Mouse (Mus musculus) stomach, postnatal 0 days (tissue): ENCODE data around the gene Pdzd2.

Experiments
- CTCF ChIP-seq: IDR thresholded peaks from 2 replicates; pipeline ENCODE4 v1.5.1; 2016; ENCODE audit warnings: antibody characterized with exemption, low read depth, mild to moderate bottlenecking, moderate library complexity
- EP300 ChIP-seq: optimal IDR thresholded peaks from 2 replicates; pipeline ENCODE3; 2016; ENCODE audit warnings: antibody characterized with exemption

DNA sequence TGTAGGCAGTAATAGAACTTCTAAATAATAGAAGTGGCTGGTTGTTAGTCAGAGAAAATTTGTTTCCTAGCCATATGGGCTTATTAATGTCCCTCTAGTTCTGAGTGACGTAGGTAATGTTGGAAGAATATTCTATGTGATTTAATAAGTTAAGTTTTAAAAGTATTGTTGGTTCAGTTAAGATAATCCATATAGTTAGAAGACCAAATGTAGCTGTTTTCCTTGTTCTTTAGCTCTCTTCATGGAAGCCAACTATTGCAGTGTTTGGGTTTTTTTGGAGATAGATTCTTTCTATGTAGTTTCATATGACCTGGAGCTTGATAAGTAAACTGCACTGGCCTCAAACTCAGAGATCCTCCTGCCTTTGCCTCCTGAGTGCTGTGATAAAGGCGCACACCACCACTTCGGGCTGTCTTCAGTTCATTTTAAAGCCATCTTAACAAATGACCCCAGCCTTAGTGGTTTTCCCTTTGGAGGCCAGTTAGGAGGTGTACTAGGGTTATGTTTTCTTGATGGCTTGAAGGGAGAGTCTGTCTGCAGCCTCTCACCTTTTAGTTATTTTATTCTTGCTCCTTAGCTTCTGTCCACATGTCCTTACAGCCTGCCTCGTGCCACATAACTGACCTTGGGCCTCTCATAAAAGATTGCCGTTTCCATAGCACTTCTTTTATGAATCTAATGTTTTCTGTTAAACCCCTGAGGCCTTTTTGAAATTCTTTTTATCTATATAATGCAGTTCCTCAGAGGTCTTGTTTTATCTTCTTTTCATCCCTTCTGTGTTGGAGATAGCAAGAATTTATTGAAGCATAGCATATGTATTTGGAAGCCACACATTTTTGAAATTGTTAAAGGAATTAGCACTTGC is 399.0 kb downstream of the Pdzd2 start:
- TF ChIP-seq CTCF (no peak), EP300 (no peak)
